Mouse (Mus musculus): ENCODE data around the gene Rab3ip. TPM values are rescaled to one million over a fixed set of nuclear protein-coding genes. Genes with fewer than 3 reads are reported as not detected.

Rab3ip gene
- polyA plus RNA-seq, 1 experiment from 2014 or later = 76.2 TPM

DNA sequence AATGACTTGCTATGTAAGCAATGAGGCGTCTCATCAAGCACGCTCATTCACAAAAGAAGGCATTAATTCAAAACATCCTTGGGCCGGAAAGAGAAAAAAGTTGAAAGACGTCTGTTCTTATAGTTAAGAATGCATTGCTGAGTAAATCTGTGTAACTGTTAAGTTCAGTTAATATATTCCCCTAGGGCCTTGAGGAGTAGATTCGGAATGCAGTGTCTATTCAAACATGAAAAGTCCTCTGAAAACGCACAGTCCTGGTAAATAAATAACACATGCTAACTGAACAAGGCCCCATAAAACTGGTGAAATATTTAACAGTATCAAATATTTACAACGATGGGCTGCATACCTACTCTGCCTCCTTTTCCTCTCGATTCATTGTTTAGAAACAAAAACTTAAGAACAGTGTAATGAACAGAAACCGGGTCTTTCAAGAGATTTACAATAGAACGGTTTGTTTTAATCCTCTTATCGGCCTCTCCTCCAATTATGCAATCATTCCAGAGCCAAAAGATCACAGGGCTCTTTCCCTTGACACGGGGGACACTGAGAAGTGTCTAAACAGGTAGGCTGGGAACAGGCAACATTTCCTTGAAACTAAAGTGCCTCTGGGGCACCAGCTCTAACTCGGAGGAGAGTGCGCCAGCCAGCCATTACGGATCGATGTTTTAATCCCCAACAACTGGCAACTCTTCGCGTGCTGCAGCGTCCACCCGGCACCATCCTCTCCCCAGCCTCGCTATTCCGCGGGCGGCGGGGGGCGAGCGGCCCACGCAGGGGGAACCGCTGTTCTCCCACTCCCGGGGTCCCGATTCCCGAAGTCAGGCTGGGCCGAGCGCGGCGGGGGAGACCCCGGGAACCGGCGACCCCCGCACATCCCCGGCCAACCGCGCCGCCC, 1.2 kb downstream of the Rab3ip start:
- Histone ChIP-seq H3K4me3 (ENCODE audit: low read length) (peak overlapping the region; percentile 89), H3K4me1 (ENCODE audit: control insufficient read depth, insufficient read depth, low read length) (peaks cover 19% of the 10 kb centered on the region), H3K27me3 (ENCODE audit: control insufficient read depth, insufficient read depth, low read length) (no peaks in the 10 kb centered on the region), H3K4me2 (ENCODE audit: low read depth, low read length) (peak overlapping the region; percentile 78), H3K9me3 (replicated peaks; ENCODE audit: control insufficient read depth, low read length) (0 out of 2 replicates have a peak, but pooled peaks cover 3% of the 10 kb centered on the region), H3K36me3 (ENCODE audit: control insufficient read depth, insufficient read depth) (no peaks in the 10 kb centered on the region), H3K27ac (ENCODE audit: low read length) (peak overlapping the region; percentile 88), H3K9ac (ENCODE audit: low read length) (peak overlapping the region; percentile 94)
- WGBS = 4% methylated on average over 44 of the region's 44 CpGs
- ATAC-seq (replicated peaks; ENCODE audit: extremely low read depth, insufficient read depth, low FRiP score) = no peak

DNA sequence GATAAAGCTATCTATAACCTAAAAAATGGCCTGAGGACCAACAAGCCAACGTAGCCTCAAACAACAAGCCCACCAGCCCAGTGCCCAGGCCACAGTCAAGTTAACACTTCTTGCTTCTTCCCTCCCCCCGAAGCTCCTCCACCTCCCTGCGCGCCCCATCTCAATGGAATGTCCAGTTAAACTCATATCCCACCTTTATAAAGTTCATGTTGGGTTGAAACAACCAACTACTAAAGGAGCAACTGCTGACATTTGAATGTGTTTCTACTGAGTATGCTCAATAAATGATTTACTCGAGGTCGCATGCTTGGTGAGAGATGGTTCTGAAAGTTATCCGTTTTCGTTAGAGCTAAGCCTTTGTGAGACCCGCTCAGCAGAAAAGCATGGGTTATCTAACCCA, 2.2 kb downstream of the Rab3ip start:
- 75% methylated on average over 9 of the region's 9 CpGs for WGBS
- peak overlapping the region; percentile 94; the same call in 1 of the 2 replicates for H3K9ac ChIP-seq (ENCODE audit: low read length)
- H3K4me3 ChIP-seq (ENCODE audit: low read length) = peak overlapping the region; percentile 89
- H3K36me3 ChIP-seq (ENCODE audit: control insufficient read depth, insufficient read depth) = no peaks in the 10 kb centered on the region
- no peaks in the 10 kb centered on the region for H3K27me3 ChIP-seq (ENCODE audit: control insufficient read depth, insufficient read depth, low read length)
- no peak for ATAC-seq (replicated peaks; ENCODE audit: extremely low read depth, insufficient read depth, low FRiP score)
- 0 out of 2 replicates have a peak, but pooled peaks cover 3% of the 10 kb centered on the region for H3K9me3 ChIP-seq (replicated peaks; ENCODE audit: control insufficient read depth, low read length)
- H3K4me2 ChIP-seq (ENCODE audit: low read depth, low read length) = peak overlapping the region; percentile 78
- peaks cover 20% of the 10 kb centered on the region for H3K4me1 ChIP-seq (ENCODE audit: control insufficient read depth, insufficient read depth, low read length)
- no peak overlapping the region for H3K27ac ChIP-seq (ENCODE audit: low read length)

DNA sequence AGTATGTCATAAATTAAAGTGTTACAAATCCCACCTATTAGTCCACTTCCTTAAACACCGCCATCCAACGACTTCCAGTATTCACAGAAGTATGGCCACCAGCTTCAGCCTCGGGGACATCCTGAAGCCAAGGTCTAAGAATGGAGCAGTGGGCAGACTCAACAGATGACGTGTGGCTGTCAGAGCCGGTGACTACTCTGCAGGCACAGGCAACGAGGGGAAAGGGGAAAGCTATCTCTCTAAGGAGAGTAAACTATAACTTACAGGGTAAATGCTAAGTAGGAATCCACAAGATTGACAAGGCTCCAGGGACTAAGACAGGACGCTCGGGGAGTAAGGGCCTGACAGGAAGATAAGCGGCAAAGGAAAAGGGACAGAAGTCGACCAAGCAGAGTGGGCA, 5.6 kb downstream of the Rab3ip start:
- Histone ChIP-seq H3K36me3 (ENCODE audit: control insufficient read depth, insufficient read depth) (peaks cover 7% of the 10 kb centered on the region), H3K9me3 (replicated peaks; ENCODE audit: control insufficient read depth, low read length) (peaks cover 6% of the 10 kb centered on the region), H3K4me3 (ENCODE audit: low read length) (no peak overlapping the region), H3K4me1 (ENCODE audit: control insufficient read depth, insufficient read depth, low read length) (peaks cover 16% of the 10 kb centered on the region), H3K27me3 (ENCODE audit: control insufficient read depth, insufficient read depth, low read length) (no peaks in the 10 kb centered on the region), H3K27ac (ENCODE audit: low read length) (peak overlapping the region; percentile 75), H3K9ac (ENCODE audit: low read length) (peak overlapping the region; percentile 28; the same call in 1 of the 2 replicates), H3K4me2 (ENCODE audit: low read depth, low read length) (peak overlapping the region; percentile 34)
- peak; percentile 52; the same call in 1 of the 2 replicates for ATAC-seq (replicated peaks; ENCODE audit: extremely low read depth, insufficient read depth, low FRiP score)
- WGBS = 27% methylated on average over 10 of the region's 10 CpGs

DNA sequence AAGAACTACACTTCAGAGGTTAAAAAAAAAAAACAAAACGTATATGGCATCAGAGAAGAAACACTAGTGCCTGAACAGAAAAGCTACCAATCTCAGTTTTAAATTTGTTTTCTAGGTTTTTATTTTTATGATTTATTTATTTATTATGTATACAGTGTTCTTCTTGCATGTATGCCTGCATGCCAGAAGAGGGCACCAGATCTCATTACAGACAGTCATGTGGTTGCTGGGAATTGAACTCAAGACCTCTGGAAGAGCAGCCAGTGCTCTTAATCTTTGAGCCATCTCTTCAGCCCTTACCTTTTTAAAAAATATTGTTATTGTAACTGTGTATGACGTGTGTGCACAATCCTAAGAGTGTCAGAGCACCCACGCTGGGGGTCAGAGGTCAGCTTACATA, 6.4 kb downstream of the Rab3ip start:
- no peak overlapping the region for H3K4me3 ChIP-seq (ENCODE audit: low read length)
- peaks cover 6% of the 10 kb centered on the region for H3K9me3 ChIP-seq (replicated peaks; ENCODE audit: control insufficient read depth, low read length)
- H3K4me2 ChIP-seq (ENCODE audit: low read depth, low read length) = no peak overlapping the region
- 90% methylated on average over 3 of the region's 3 CpGs for WGBS
- H3K9ac ChIP-seq (ENCODE audit: low read length) = no peak overlapping the region
- no peak for ATAC-seq (replicated peaks; ENCODE audit: extremely low read depth, insufficient read depth, low FRiP score)
- H3K36me3 ChIP-seq (ENCODE audit: control insufficient read depth, insufficient read depth) = peaks cover 9% of the 10 kb centered on the region
- H3K27me3 ChIP-seq (ENCODE audit: control insufficient read depth, insufficient read depth, low read length) = no peaks in the 10 kb centered on the region
- H3K27ac ChIP-seq (ENCODE audit: low read length) = no peak overlapping the region; the same call in 1 of the 2 replicates
- H3K4me1 ChIP-seq (ENCODE audit: control insufficient read depth, insufficient read depth, low read length) = peaks cover 16% of the 10 kb centered on the region

DNA sequence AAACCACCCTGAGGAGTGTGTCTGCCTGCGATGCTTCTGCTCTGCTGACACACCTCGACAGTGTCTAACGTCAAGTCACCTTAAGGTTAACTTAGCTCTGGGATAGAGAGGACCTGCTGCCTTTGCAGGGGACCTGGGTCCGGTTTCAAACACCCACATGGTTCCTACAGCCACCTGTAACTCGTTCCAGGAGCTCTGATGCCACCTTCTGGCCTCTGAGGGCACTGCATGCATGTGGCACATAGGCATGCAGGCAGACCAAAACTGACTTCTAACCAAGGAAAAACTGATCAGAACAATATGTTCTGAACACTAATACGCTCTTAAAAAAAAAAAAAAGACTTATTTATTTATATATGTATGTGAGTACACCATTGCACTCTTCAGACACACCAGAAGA, 7.5 kb downstream of the Rab3ip start:
- H3K9me3 ChIP-seq (replicated peaks; ENCODE audit: control insufficient read depth, low read length) = peaks cover 6% of the 10 kb centered on the region
- peaks cover 15% of the 10 kb centered on the region for H3K4me1 ChIP-seq (ENCODE audit: control insufficient read depth, insufficient read depth, low read length)
- no peak overlapping the region for H3K4me2 ChIP-seq (ENCODE audit: low read depth, low read length)
- no peak overlapping the region for H3K4me3 ChIP-seq (ENCODE audit: low read length)
- 92% methylated on average over 6 of the region's 6 CpGs for WGBS
- no peak for ATAC-seq (replicated peaks; ENCODE audit: extremely low read depth, insufficient read depth, low FRiP score)
- H3K27me3 ChIP-seq (ENCODE audit: control insufficient read depth, insufficient read depth, low read length) = no peaks in the 10 kb centered on the region
- H3K27ac ChIP-seq (ENCODE audit: low read length) = no peak overlapping the region
- no peak overlapping the region for H3K9ac ChIP-seq (ENCODE audit: low read length)
- H3K36me3 ChIP-seq (ENCODE audit: control insufficient read depth, insufficient read depth) = peaks cover 20% of the 10 kb centered on the region

DNA sequence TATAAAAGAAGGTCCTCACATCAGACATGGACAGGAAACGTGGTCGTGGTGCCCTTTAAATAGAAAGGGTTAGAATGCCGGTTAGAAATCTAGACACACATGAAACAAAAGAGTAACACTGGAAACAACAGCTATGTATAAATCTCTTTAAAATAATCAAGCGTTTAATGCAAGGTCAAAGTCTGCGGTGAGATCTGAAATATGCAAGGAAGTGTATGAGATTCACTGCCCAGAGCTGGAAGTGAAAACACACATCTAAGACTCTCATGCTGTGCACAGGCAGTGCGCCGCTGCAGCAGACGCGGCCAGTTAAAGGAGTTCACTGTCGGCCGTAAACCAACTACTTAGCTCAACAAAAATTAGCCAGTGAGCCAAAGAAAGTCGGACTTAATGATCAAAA, 15.5 kb downstream of the Rab3ip start:
- Histone ChIP-seq H3K36me3 (ENCODE audit: control insufficient read depth, insufficient read depth) (peaks cover 47% of the 10 kb centered on the region), H3K9ac (ENCODE audit: low read length) (no peak overlapping the region)
- no peak for ATAC-seq (replicated peaks; ENCODE audit: extremely low read depth, insufficient read depth, low FRiP score)

DNA sequence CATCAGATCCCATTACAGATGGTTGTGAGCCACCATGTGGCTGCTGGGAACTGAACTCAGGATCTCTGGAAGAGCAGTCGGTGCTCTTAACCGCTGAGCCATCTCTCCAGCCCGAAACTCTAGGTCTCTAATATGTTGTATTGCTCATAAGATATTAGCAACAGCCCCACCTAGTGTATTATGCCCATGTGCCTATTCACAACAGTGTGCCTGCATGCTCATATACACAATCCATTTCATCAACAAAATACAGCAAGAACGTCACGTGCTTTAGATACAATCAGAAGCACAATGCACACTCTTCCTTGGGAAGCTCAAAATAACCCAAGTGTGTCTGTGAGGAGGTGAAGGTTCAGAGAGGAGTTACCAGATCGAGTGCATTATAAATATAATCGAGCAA, 16.8 kb downstream of the Rab3ip start:
- Histone ChIP-seq H3K9me3 (replicated peaks; ENCODE audit: control insufficient read depth, low read length) (no peaks in the 10 kb centered on the region), H3K27ac (ENCODE audit: low read length) (no peak overlapping the region), H3K9ac (ENCODE audit: low read length) (no peak overlapping the region), H3K4me2 (ENCODE audit: low read depth, low read length) (no peak overlapping the region), H3K27me3 (ENCODE audit: control insufficient read depth, insufficient read depth, low read length) (no peaks in the 10 kb centered on the region), H3K4me1 (ENCODE audit: control insufficient read depth, insufficient read depth, low read length) (peaks cover 6% of the 10 kb centered on the region), H3K4me3 (ENCODE audit: low read length) (no peak overlapping the region), H3K36me3 (ENCODE audit: control insufficient read depth, insufficient read depth) (peaks cover 44% of the 10 kb centered on the region)
- no peak for ATAC-seq (replicated peaks; ENCODE audit: extremely low read depth, insufficient read depth, low FRiP score)
- WGBS = 83% methylated on average over 7 of the region's 7 CpGs

More for the DNA sequence above, 15.5 kb downstream of the Rab3ip start:
- Histone ChIP-seq H3K4me1 (ENCODE audit: control insufficient read depth, insufficient read depth, low read length) (peaks cover 6% of the 10 kb centered on the region), H3K9me3 (replicated peaks; ENCODE audit: control insufficient read depth, low read length) (no peaks in the 10 kb centered on the region), H3K4me3 (ENCODE audit: low read length) (no peak overlapping the region), H3K27ac (ENCODE audit: low read length) (no peak overlapping the region), H3K4me2 (ENCODE audit: low read depth, low read length) (no peak overlapping the region), H3K27me3 (ENCODE audit: control insufficient read depth, insufficient read depth, low read length) (no peaks in the 10 kb centered on the region)
- WGBS = 80% methylated on average over 12 of the region's 12 CpGs

DNA sequence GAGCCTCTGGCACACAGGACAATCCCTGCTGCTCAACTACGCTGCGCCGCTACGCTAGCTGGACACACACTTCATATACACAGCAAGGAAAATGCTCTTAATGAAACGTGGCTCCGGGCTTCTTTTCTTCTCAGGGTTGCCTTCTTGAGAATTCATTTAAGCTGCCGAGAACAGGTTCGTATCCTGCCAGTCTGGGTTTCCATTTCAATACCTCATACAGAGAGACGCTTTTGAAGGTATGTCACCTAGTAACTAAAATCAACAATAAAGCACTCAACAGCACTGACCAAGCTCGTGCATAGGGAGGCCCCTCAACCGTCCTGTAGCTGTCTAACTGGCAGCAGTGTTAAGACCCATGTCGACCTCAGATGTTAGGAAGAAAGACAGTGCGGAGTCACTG, 18.2 kb downstream of the Rab3ip start:
- Histone ChIP-seq H3K27me3 (ENCODE audit: control insufficient read depth, insufficient read depth, low read length) (no peaks in the 10 kb centered on the region), H3K9me3 (replicated peaks; ENCODE audit: control insufficient read depth, low read length) (no peaks in the 10 kb centered on the region), H3K27ac (ENCODE audit: low read length) (no peak overlapping the region), H3K9ac (ENCODE audit: low read length) (no peak overlapping the region), H3K4me3 (ENCODE audit: low read length) (no peak overlapping the region), H3K4me2 (ENCODE audit: low read depth, low read length) (no peak overlapping the region), H3K4me1 (ENCODE audit: control insufficient read depth, insufficient read depth, low read length) (peaks cover 6% of the 10 kb centered on the region), H3K36me3 (ENCODE audit: control insufficient read depth, insufficient read depth) (peaks cover 38% of the 10 kb centered on the region)
- no peak for ATAC-seq (replicated peaks; ENCODE audit: extremely low read depth, insufficient read depth, low FRiP score)
- 86% methylated on average over 13 of the region's 13 CpGs for WGBS

DNA sequence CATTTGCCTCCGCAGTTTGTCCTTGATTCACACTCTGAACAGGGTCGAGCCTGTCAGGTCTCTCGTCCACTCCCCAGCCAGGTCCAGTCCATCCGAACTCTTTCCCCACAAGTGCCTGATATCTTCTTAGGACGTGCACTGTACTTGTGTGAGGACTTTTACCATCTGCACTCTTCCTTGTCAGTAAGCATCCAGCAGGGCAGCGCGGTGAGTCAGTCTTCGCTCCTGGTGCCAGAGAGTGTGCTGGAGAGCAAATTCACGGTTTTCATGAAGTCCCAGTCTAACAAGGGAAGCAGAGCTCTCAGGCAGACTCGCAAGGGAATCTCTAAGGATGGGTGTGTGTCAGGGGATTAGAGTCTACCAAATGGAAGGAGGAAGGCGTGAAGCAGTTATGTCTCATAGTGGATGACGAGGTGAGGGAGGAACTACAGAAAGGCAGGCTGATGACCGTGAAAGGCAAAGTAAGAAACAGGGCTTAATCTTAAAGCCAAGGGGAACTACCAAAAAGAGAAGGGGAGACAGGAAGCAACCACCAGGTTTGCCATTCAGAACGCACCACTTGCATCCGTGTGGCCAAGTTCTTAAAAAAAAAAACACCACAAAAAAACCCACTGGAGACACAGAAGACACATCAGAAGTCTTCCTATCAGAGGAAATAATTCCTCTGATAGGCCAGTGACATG, 18.9 kb downstream of the Rab3ip start:
- H3K9me3 ChIP-seq (replicated peaks; ENCODE audit: control insufficient read depth, low read length) = no peaks in the 10 kb centered on the region
- H3K27me3 ChIP-seq (ENCODE audit: control insufficient read depth, insufficient read depth, low read length) = no peaks in the 10 kb centered on the region
- no peak overlapping the region for H3K4me3 ChIP-seq (ENCODE audit: low read length)
- peaks cover 6% of the 10 kb centered on the region for H3K4me1 ChIP-seq (ENCODE audit: control insufficient read depth, insufficient read depth, low read length)
- H3K36me3 ChIP-seq (ENCODE audit: control insufficient read depth, insufficient read depth) = peaks cover 38% of the 10 kb centered on the region
- ATAC-seq (replicated peaks; ENCODE audit: extremely low read depth, insufficient read depth, low FRiP score) = no peak
- no peak overlapping the region for H3K9ac ChIP-seq (ENCODE audit: low read length)
- H3K4me2 ChIP-seq (ENCODE audit: low read depth, low read length) = no peak overlapping the region
- 71% methylated on average over 15 of the region's 15 CpGs for WGBS
- no peak overlapping the region for H3K27ac ChIP-seq (ENCODE audit: low read length)
